Mouse (Mus musculus) E14TG2a.4 (cell line): ENCODE measurements around the gene Agbl1.

Source experiments
- H3K27me3 ChIP-seq: 2 replicates; pipeline ENCODE4 v1.6.1; 2014; ENCODE audit warnings: low read length, control low read depth; ENCODE audit not compliant: insufficient read depth
- H3K36me3 ChIP-seq: 2 replicates; pipeline ENCODE4 v1.6.1; 2014; ENCODE audit warnings: low read length, control low read depth; ENCODE audit not compliant: insufficient read depth
- H3K4me1 ChIP-seq: replicated peaks from 2 replicates; pipeline ENCODE4 v1.6.1; 2014; ENCODE audit warnings: low read depth, low read length, control low read depth
- H3K4me3 ChIP-seq: replicated peaks from 2 replicates; pipeline ENCODE4 v1.5.1; 2014; ENCODE audit warnings: mild to moderate bottlenecking, low read length
- H3K9me3 ChIP-seq: 2 replicates; pipeline ENCODE4 v1.6.1; 2014; ENCODE audit warnings: low read length, control low read depth
- CTCF ChIP-seq: conservative IDR thresholded peaks from 2 replicates; pipeline ENCODE4 v1.5.1; 2014; ENCODE audit warnings: low read length
- NANOG ChIP-seq: IDR thresholded peaks from 2 replicates; pipeline ENCODE4 v1.6.1; 2014; ENCODE audit warnings: borderline replicate concordance, low read length, mixed read lengths
- POU5F1 ChIP-seq: IDR thresholded peaks from 2 replicates; pipeline ENCODE4 v1.6.1; 2014; ENCODE audit warnings: low read length, borderline replicate concordance

The Agbl1 gene

DNA sequence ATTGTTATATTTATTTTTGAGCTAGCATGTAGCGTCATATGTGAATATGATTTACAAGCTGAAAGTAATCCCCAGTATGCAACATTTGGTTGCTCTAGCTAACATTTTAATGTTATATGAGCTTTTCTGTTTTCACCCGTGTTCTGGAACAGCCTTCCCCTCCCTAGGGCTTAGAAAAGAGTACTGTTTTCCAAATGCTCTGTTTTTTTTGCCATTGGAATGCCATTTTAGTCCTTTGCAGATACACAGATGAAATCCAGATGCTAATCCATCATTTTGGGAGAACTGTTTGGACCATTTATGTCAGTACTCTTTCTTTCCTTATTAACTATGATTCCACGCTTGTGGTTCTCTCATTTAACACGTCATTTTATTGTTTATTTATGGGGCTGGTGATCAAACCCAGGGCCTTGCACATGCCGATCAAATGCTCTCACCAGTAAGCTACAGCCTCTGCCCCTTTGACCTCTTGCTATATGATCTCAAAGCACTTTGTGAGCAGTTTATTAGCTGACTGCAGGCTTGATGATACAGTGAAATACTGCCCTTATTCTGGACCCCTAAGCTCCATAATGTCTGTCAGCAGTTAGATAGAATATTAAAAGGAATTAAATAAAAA, 547.7 kb downstream of the Agbl1 start:
- Histone ChIP-seq H3K9me3 (peaks cover 7% of the 10 kb centered on the region), H3K4me1 (no peaks in the 10 kb centered on the region), H3K36me3 (no peaks in the 10 kb centered on the region), H3K27me3 (no peaks in the 10 kb centered on the region), H3K4me3 (no peak overlapping the region)
- TF ChIP-seq CTCF = no peak

- H3K4me1 ChIP-seq = no peaks in the 10 kb centered on the region
- no peaks in the 10 kb centered on the region for H3K27me3 ChIP-seq
- H3K9me3 ChIP-seq = no peaks in the 10 kb centered on the region
- H3K4me3 ChIP-seq = no peak overlapping the region
- no peaks in the 10 kb centered on the region for H3K36me3 ChIP-seq
- no peak for TF ChIP-seq POU5F1
- TF ChIP-seq NANOG = no peak
- no peak for TF ChIP-seq CTCF
Observed at GRCm38 (mm10) chr7:76780446-76780845, 550.8 kb downstream of the Agbl1 start.

GRCm38 (mm10) chr7:76788561-76789306, 559.0 kb downstream of the Agbl1 start:
- no peaks in the 10 kb centered on the region for H3K9me3 ChIP-seq
- H3K27me3 ChIP-seq = no peaks in the 10 kb centered on the region
- H3K36me3 ChIP-seq = no peaks in the 10 kb centered on the region
- H3K4me1 ChIP-seq = no peaks in the 10 kb centered on the region
- H3K4me3 ChIP-seq = no peak overlapping the region
- TF ChIP-seq POU5F1 (no peak), CTCF (no peak), NANOG (no peak)

GRCm38 (mm10) chr7:76790041-76790440, 560.4 kb downstream of the Agbl1 start:
- Histone ChIP-seq H3K27me3 (no peaks in the 10 kb centered on the region), H3K4me3 (no peak overlapping the region), H3K9me3 (no peaks in the 10 kb centered on the region), H3K36me3 (no peaks in the 10 kb centered on the region), H3K4me1 (no peaks in the 10 kb centered on the region)
- TF ChIP-seq CTCF = no peak
- TF ChIP-seq POU5F1 = no peak
- TF ChIP-seq NANOG = no peak

GRCm38 (mm10) chr7:76791247-76791646, 561.6 kb downstream of the Agbl1 start:
- TF ChIP-seq POU5F1 = no peak
- no peak for TF ChIP-seq CTCF
- no peak for TF ChIP-seq NANOG
- H3K27me3 ChIP-seq = no peaks in the 10 kb centered on the region
- H3K4me1 ChIP-seq = no peaks in the 10 kb centered on the region
- H3K9me3 ChIP-seq = no peaks in the 10 kb centered on the region
- H3K4me3 ChIP-seq = no peak overlapping the region
- no peaks in the 10 kb centered on the region for H3K36me3 ChIP-seq

- Histone ChIP-seq H3K4me3 (no peak overlapping the region), H3K36me3 (no peaks in the 10 kb centered on the region), H3K27me3 (no peaks in the 10 kb centered on the region), H3K4me1 (no peaks in the 10 kb centered on the region), H3K9me3 (no peaks in the 10 kb centered on the region)
- TF ChIP-seq POU5F1 = no peak
- TF ChIP-seq NANOG = no peak
Observed at GRCm38 (mm10) chr7:76810003-76810402, 580.3 kb downstream of the Agbl1 start.

DNA sequence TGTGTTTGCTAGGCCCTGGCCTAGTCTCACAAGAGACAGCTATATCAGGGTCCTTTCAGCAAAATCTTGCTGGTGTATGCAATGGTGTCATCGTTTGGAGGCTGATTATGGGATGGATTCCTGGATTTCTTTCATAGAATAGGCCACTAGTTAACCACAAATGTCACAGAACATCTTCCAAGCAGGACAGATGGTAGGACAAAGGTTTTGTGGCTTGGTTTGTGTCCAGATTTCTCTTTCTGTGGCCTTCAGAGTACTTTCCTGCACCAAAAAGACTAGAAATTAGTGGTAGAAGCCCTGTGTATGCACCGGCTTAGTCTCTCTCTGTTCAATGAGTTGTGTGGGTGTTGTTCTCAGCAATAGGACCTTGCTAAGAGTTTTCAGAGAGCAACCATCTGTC, 590.9 kb downstream of the Agbl1 start:
- Histone ChIP-seq H3K4me1 (no peaks in the 10 kb centered on the region), H3K4me3 (no peak overlapping the region), H3K9me3 (peaks cover 24% of the 10 kb centered on the region), H3K36me3 (no peaks in the 10 kb centered on the region), H3K27me3 (no peaks in the 10 kb centered on the region)
- TF ChIP-seq NANOG (no peak), CTCF (no peak), POU5F1 (no peak)

GRCm38 (mm10) chr7:76842146-76842545, 612.5 kb downstream of the Agbl1 start:
- Histone ChIP-seq H3K4me1 (no peaks in the 10 kb centered on the region), H3K4me3 (no peak overlapping the region), H3K9me3 (no peaks in the 10 kb centered on the region)

More at GRCm38 (mm10) chr7:76842146-76842545, 612.5 kb downstream of the Agbl1 start:
- no peak for TF ChIP-seq POU5F1
- no peak for TF ChIP-seq NANOG
- TF ChIP-seq CTCF = no peak
- Histone ChIP-seq H3K27me3 (no peaks in the 10 kb centered on the region), H3K36me3 (no peaks in the 10 kb centered on the region)
